Mouse (Mus musculus): ENCODE measurements around the gene Ear10.
"Not testable (repeated sequence)": the region's sequence is repeated elsewhere in the genome, so short reads cannot be mapped to it uniquely, and the experiment has no call there.

Gene Ear10

GRCm38 (mm10) chr14:43923459-43923858 is at the start of gene Ear10:
TSS of gene Ear10 (minus strand) at chr14:43923559.
- DNase-seq (ENCODE audit: low read depth, low spot score): not testable (repeated sequence)

GRCm38 (mm10) chr14:43956769-43957168 is 33.4 kb upstream of the Ear10 start, which contains the start of gene Ang5:
TSS of gene Ang5 (plus strand) at chr14:43957069.
- DNase-seq (ENCODE audit: low read depth, low spot score): not testable (repeated sequence)

- DNase-seq (ENCODE audit: low read depth, low spot score): not testable (repeated sequence)
These were observed 31.7 kb upstream of the Ear10 start for GRCm38 (mm10) chr14:43955074-43955473.

GRCm38 (mm10) chr14:43953382-43953781 is 30.0 kb upstream of the Ear10 start:
- not testable (repeated sequence) for DNase-seq (ENCODE audit: low read depth, low spot score)

- DNase-seq (ENCODE audit: low read depth, low spot score): not testable (repeated sequence)
These were observed 10.0 kb upstream of the Ear10 start for GRCm38 (mm10) chr14:43933399-43933798.

GRCm38 (mm10) chr14:43932991-43933390 is 9.6 kb upstream of the Ear10 start:
- not testable (repeated sequence) for DNase-seq (ENCODE audit: low read depth, low spot score)

- not testable (repeated sequence) for DNase-seq (ENCODE audit: low read depth, low spot score)
These were observed 2.1 kb upstream of the Ear10 start for GRCm38 (mm10) chr14:43925404-43925950.

GRCm38 (mm10) chr14:43924688-43925403 is 1.5 kb upstream of the Ear10 start, which contains the start of gene Gm8113:
TSS of gene Gm8113 (plus strand) at chr14:43925390.
- not testable (repeated sequence) for DNase-seq (ENCODE audit: low read depth, low spot score)

GRCm38 (mm10) chr14:43918214-43918613 is 5.1 kb downstream of the Ear10 start:
- DNase-seq (ENCODE audit: low read depth, low spot score): not testable (repeated sequence)

- DNase-seq (ENCODE audit: low read depth, low spot score): not testable (repeated sequence)
These were observed 24.8 kb downstream of the Ear10 start for GRCm38 (mm10) chr14:43898577-43898976.

- not testable (repeated sequence) for DNase-seq (ENCODE audit: low read depth, low spot score)
These were observed 28.0 kb downstream of the Ear10 start for GRCm38 (mm10) chr14:43895357-43895756.

- not testable (repeated sequence) for DNase-seq (ENCODE audit: low read depth, low spot score)
These were observed 32.1 kb downstream of the Ear10 start for GRCm38 (mm10) chr14:43891288-43891687.

- DNase-seq (ENCODE audit: low read depth, low spot score): not testable (repeated sequence)
These were observed 37.1 kb downstream of the Ear10 start for GRCm38 (mm10) chr14:43886235-43886634.

GRCm38 (mm10) chr14:43879966-43880545 is 43.3 kb downstream of the Ear10 start:
- DNase-seq (ENCODE audit: low read depth, low spot score): not testable (repeated sequence)

GRCm38 (mm10) chr14:43877789-43878188 is 45.6 kb downstream of the Ear10 start:
- DNase-seq (ENCODE audit: low read depth, low spot score): not testable (repeated sequence)

GRCm38 (mm10) chr14:43875417-43875816 is 47.9 kb downstream of the Ear10 start, which contains the start of gene Ear1:
TSS of gene Ear1 (minus strand) at chr14:43875517.
- DNase-seq (ENCODE audit: low read depth, low spot score): not testable (repeated sequence)

GRCm38 (mm10) chr14:43874862-43875261 is 48.5 kb downstream of the Ear10 start:
- DNase-seq (ENCODE audit: low read depth, low spot score): not testable (repeated sequence)
